ENCODE assay signal across 9 mouse cellular contexts in genomic region chr5:67756138-67756537, GRCm38 (mm10).
DNase-seq lines count a peak whose midpoint lies in the region; ATAC-seq and TF ChIP-seq lines count a peak whose summit lies in the region.
"Had no signal": no experiment of that assay in that cellular context is flagged by ENCODE, and none has a peak within 500 bp of the region (broad histone marks: within the 10 kb centered on the region; RNA-seq: fewer than 3 reads in every experiment).

No protein-coding gene starts in this region.

- no peaks in the 10 kb centered on the region for H3K9me3 ChIP-seq in heart, embryonic 12.5 days (replicated peaks)
- H3K9me3 ChIP-seq: embryonic facial prominence, embryonic 15.5 days had no signal

- 24% methylated on average over 6 of the region's 6 CpGs for WGBS in heart, embryonic 12.5 days
- 40% methylated on average over 6 of the region's 6 CpGs for WGBS in thymus, adult 2 months

- H3K4me3 ChIP-seq in heart, embryonic 12.5 days: no peak overlapping the region
- H3K4me3 ChIP-seq in thymus, adult 2 months (ENCODE audit: control insufficient read depth, insufficient read depth, low read length): no peak overlapping the region
- H3K4me3 ChIP-seq: embryonic facial prominence, embryonic 15.5 days had no signal

- no peak overlapping the region for H3K27ac ChIP-seq in heart, embryonic 12.5 days (ENCODE audit: poor library complexity, severe bottlenecking)
- H3K27ac ChIP-seq in thymus, adult 2 months (ENCODE audit: control insufficient read depth, insufficient read depth, low read length): no peak overlapping the region
- H3K27ac ChIP-seq: embryonic facial prominence, embryonic 15.5 days had no signal

- no peak for TF ChIP-seq CTCF in thymus, adult 2 months (IDR thresholded peaks at IDR 0.05; ENCODE audit: borderline replicate concordance, control insufficient read depth, extremely low read depth, insufficient read depth, low read length, poor library complexity)

- H3K27me3 ChIP-seq in heart, embryonic 12.5 days (replicated peaks): no peaks in the 10 kb centered on the region
- H3K27me3 ChIP-seq in thymus, adult 2 months (ENCODE audit: control insufficient read depth, insufficient read depth, low read length): no peaks in the 10 kb centered on the region
- H3K27me3 ChIP-seq: embryonic facial prominence, embryonic 15.5 days had no signal

- no peak overlapping the region for H3K4me2 ChIP-seq in heart, embryonic 12.5 days
- H3K4me2 ChIP-seq: embryonic facial prominence, embryonic 15.5 days had no signal

- no peak for TF ChIP-seq POLR2A in thymus, adult 2 months (IDR thresholded peaks at IDR 0.05; ENCODE audit: control insufficient read depth, extremely low read depth, insufficient read depth, low read length, poor library complexity)

- H3K4me1 ChIP-seq in heart, embryonic 12.5 days (replicated peaks): peaks cover 5% of the 10 kb centered on the region; the same call in 1 of the 2 replicates
- H3K4me1 ChIP-seq in thymus, adult 2 months (replicated peaks; ENCODE audit: control insufficient read depth, insufficient read depth, low read length): no peaks in the 10 kb centered on the region
- H3K4me1 ChIP-seq: embryonic facial prominence, embryonic 15.5 days had no signal

- H3K36me3 ChIP-seq in heart, embryonic 12.5 days: no peaks in the 10 kb centered on the region
- H3K36me3 ChIP-seq in thymus, adult 2 months (ENCODE audit: control insufficient read depth, insufficient read depth, low read length): no peaks in the 10 kb centered on the region
- H3K36me3 ChIP-seq: embryonic facial prominence, embryonic 15.5 days had no signal

- DNase-seq in heart, adult 8-10 months (ENCODE audit: low spot score): peak; percentile 43
- DNase-seq in thymus, adult 2 months: peak; percentile 37
- no peak for DNase-seq in thymus, adult 18-20 months
- peak; percentile 38 for DNase-seq in c-Kit-positive CD71-positive TER-119-negative erythroid progenitor cells, embryonic 14.5 days (ENCODE audit: low read depth)
- DNase-seq in lung, postnatal 25 days (ENCODE audit: low spot score): peak; percentile 21
- DNase-seq in yolk sac, embryonic 10.5 days (ENCODE audit: low spot score): no peak

- no peak for ATAC-seq in heart, embryonic 12.5 days (ENCODE audit: insufficient number of reproducible peaks, low FRiP score)
- ATAC-seq in granulocyte monocyte progenitor cell, adult 5-6 weeks (replicated peaks; ENCODE audit: poor library complexity, severe bottlenecking): peak; percentile 84

- no peak overlapping the region for H3K9ac ChIP-seq in heart, embryonic 12.5 days
- H3K9ac ChIP-seq: embryonic facial prominence, embryonic 15.5 days had no signal

Comparison
In these comparisons a context has a peak if more than half of its experiments do, and no peak if none do; other contexts are left out.
1. DNase-seq: peak in heart, adult 8-10 months (single experiment), thymus, adult 2 months (single experiment), c-Kit-positive CD71-positive TER-119-negative erythroid progenitor cells, embryonic 14.5 days (single experiment) and lung, postnatal 25 days (single experiment); none in thymus, adult 18-20 months (0 of 2) and yolk sac, embryonic 10.5 days (single experiment).